Mouse (Mus musculus) megakaryocyte, embryonic 14.5 days (primary cell): ENCODE results near the gene Hpse.

Experiments
- FLI1 ChIP-seq: IDR thresholded peaks from 2 replicates; pipeline ENCODE4 v1.6.1; 2012; ENCODE audit warnings: low read length, inconsistent platforms, mixed read lengths
- GATA1 ChIP-seq: IDR thresholded peaks from 3 replicates; pipeline ENCODE4 v1.6.1; 2012; ENCODE audit warnings: mixed read lengths, low read length, inconsistent platforms, borderline replicate concordance

DNA sequence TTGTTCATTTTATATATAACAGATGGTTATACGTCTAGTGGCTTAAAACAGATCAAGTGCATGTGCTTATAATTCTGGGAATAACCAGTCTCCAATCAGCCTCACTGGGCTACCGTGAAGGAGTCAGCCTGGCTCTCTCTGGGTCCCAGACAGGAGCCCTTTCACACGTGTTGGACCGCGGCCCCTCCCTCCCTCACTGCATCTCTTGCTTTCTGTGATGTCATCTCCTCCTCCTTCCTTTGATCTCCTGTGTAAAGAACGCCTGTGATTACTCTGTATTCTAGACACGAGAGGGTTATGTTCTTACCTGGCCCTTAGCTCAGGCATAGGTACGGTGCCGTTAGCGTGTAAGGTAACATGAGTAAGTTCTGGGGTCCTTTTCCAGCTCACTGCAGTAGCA is 68.0 kb downstream of the Hpse start:
- TF ChIP-seq GATA1, result no peak
- no peak for TF ChIP-seq FLI1
